Mouse (Mus musculus) heart, embryonic 10.5 days (tissue): ENCODE measurements at regions not wholly inside any gene's neighbourhood (a gene's known extent, or its start where the extent isn't known, plus 50 kb on each side); places are given as distances from the start of the nearest gene placed in this dataset.

Experiments
- DNase-seq: peaks from one replicate; pipeline ENCODE4 v3.0.0-alpha.2; 2017; ENCODE audit warnings: low spot score
- H3K27ac ChIP-seq: fragments of 300-500 bp; sonication (generic); 2 replicates; pipeline ENCODE4 v1.5.1; 2016; ENCODE audit warnings: mild to moderate bottlenecking
- H3K27me3 ChIP-seq: fragments of 300-500 bp; sonication (generic); 2 replicates; pipeline ENCODE4 v1.6.1; 2016; ENCODE audit warnings: mild to moderate bottlenecking; ENCODE audit not compliant: poor library complexity, insufficient read depth, severe bottlenecking
- H3K36me3 ChIP-seq: fragments of 300-500 bp; sonication (generic); 2 replicates; pipeline ENCODE4 v1.6.1; 2016; ENCODE audit warnings: mild to moderate bottlenecking, moderate library complexity
- H3K4me1 ChIP-seq: fragments of 300-500 bp; sonication (generic); 2 replicates; pipeline ENCODE4 v1.6.1; 2016; ENCODE audit warnings: mild to moderate bottlenecking
- H3K4me3 ChIP-seq: fragments of 300-500 bp; sonication (generic); 2 replicates; pipeline ENCODE4 v1.5.1; 2016; ENCODE audit warnings: mild to moderate bottlenecking, moderate library complexity
- H3K9me3 ChIP-seq: fragments of 300-500 bp; sonication (generic); 2 replicates; pipeline ENCODE4 v1.6.1; 2016; ENCODE audit warnings: mild to moderate bottlenecking, moderate library complexity
- WGBS: fragments of 180-500 bp; shearing (Covaris S2); methylation state at CpG from one replicate; pipeline ENCODE4 v1.1.7; 2016; 5-methylcytosine and 5-hydroxymethylcytosine counted together

- Histone ChIP-seq H3K4me3 (no peak overlapping the region), H3K36me3 (no peaks in the 10 kb centered on the region), H3K27ac (no peak overlapping the region), H3K4me1 (peaks cover 6% of the 10 kb centered on the region), H3K9me3 (no peaks in the 10 kb centered on the region), H3K27me3 (no peaks in the 10 kb centered on the region)
- DNase-seq: no peak
- 86% methylated on average over 1 of the region's 1 CpGs for WGBS
Observed at GRCm38 (mm10) chr4:82037473-82037872, 594.9 kb upstream of the Mpdz start.

GRCm38 (mm10) chr4:82035074-82035703 lies 592.6 kb upstream of the Mpdz start:
- Histone ChIP-seq H3K4me3 (no peak overlapping the region), H3K27ac (no peak overlapping the region), H3K36me3 (no peaks in the 10 kb centered on the region), H3K4me1 (peaks cover 6% of the 10 kb centered on the region), H3K27me3 (no peaks in the 10 kb centered on the region), H3K9me3 (no peaks in the 10 kb centered on the region)
- WGBS: 43% methylated on average over 3 of the region's 3 CpGs
- DNase-seq: no peak

- Histone ChIP-seq H3K4me3 (no peak overlapping the region), H3K27me3 (no peaks in the 10 kb centered on the region), H3K9me3 (no peaks in the 10 kb centered on the region), H3K4me1 (peaks cover 29% of the 10 kb centered on the region), H3K36me3 (no peaks in the 10 kb centered on the region), H3K27ac (no peak overlapping the region)
- no peak for DNase-seq
- WGBS: 82% methylated on average over 9 of the region's 9 CpGs
Observed at GRCm38 (mm10) chr4:82029237-82029636, 586.6 kb upstream of the Mpdz start.

GRCm38 (mm10) chr4:82027447-82027881 lies 584.8 kb upstream of the Mpdz start:
- no peaks in the 10 kb centered on the region for H3K27me3 ChIP-seq
- DNase-seq: no peak
- WGBS: 66% methylated on average over 9 of the region's 9 CpGs
- peaks cover 34% of the 10 kb centered on the region for H3K4me1 ChIP-seq
- no peaks in the 10 kb centered on the region for H3K36me3 ChIP-seq
- no peak overlapping the region for H3K4me3 ChIP-seq
- H3K27ac ChIP-seq: peak overlapping the region; percentile 42; the same call in 1 of the 2 replicates
- no peaks in the 10 kb centered on the region for H3K9me3 ChIP-seq

GRCm38 (mm10) chr4:82001406-82001732 lies 558.8 kb upstream of the Mpdz start:
- DNase-seq: no peak
- H3K9me3 ChIP-seq: no peaks in the 10 kb centered on the region
- WGBS: 87% methylated on average over 6 of the region's 6 CpGs
- no peaks in the 10 kb centered on the region for H3K27me3 ChIP-seq
- no peak overlapping the region for H3K27ac ChIP-seq
- H3K4me3 ChIP-seq: no peak overlapping the region
- no peaks in the 10 kb centered on the region for H3K36me3 ChIP-seq
- H3K4me1 ChIP-seq: peaks cover 10% of the 10 kb centered on the region

GRCm38 (mm10) chr4:82000590-82001405 lies 558.2 kb upstream of the Mpdz start:
- peaks cover 10% of the 10 kb centered on the region for H3K4me1 ChIP-seq
- H3K4me3 ChIP-seq: no peak overlapping the region
- no peaks in the 10 kb centered on the region for H3K9me3 ChIP-seq
- DNase-seq: no peak
- H3K27me3 ChIP-seq: no peaks in the 10 kb centered on the region
- H3K27ac ChIP-seq: peak overlapping the region; percentile 52; the same call in 1 of the 2 replicates
- no peaks in the 10 kb centered on the region for H3K36me3 ChIP-seq
- 79% methylated on average over 19 of the region's 19 CpGs for WGBS

GRCm38 (mm10) chr4:81999654-82000314 lies 557.2 kb upstream of the Mpdz start:
- WGBS: 49% methylated on average over 11 of the region's 11 CpGs
- DNase-seq: peak; percentile 75
- Histone ChIP-seq H3K27ac (peak overlapping the region; percentile 9; the same call in 1 of the 2 replicates), H3K9me3 (no peaks in the 10 kb centered on the region), H3K4me3 (no peak overlapping the region), H3K36me3 (no peaks in the 10 kb centered on the region), H3K4me1 (peaks cover 10% of the 10 kb centered on the region), H3K27me3 (no peaks in the 10 kb centered on the region)

- Histone ChIP-seq H3K27me3 (no peaks in the 10 kb centered on the region), H3K9me3 (no peaks in the 10 kb centered on the region), H3K36me3 (no peaks in the 10 kb centered on the region), H3K4me3 (no peak overlapping the region), H3K4me1 (peaks cover 10% of the 10 kb centered on the region), H3K27ac (no peak overlapping the region)
- WGBS: 86% methylated on average over 3 of the region's 3 CpGs
- no peak for DNase-seq
Observed at GRCm38 (mm10) chr4:81999093-81999492, 556.5 kb upstream of the Mpdz start.

GRCm38 (mm10) chr4:81996445-81996844 lies 553.8 kb upstream of the Mpdz start:
- Histone ChIP-seq H3K4me3 (no peak overlapping the region), H3K36me3 (no peaks in the 10 kb centered on the region), H3K4me1 (peaks cover 10% of the 10 kb centered on the region), H3K27ac (no peak overlapping the region), H3K9me3 (no peaks in the 10 kb centered on the region), H3K27me3 (no peaks in the 10 kb centered on the region)
- WGBS: 66% methylated on average over 3 of the region's 3 CpGs
- no peak for DNase-seq

- no peak for DNase-seq
- Histone ChIP-seq H3K9me3 (no peaks in the 10 kb centered on the region), H3K4me3 (no peak overlapping the region), H3K4me1 (peaks cover 4% of the 10 kb centered on the region; the same call in 1 of the 2 replicates), H3K27ac (no peak overlapping the region), H3K27me3 (no peaks in the 10 kb centered on the region), H3K36me3 (no peaks in the 10 kb centered on the region)
- 86% methylated on average over 3 of the region's 3 CpGs for WGBS
Observed at GRCm38 (mm10) chr4:81995243-81995642, 552.6 kb upstream of the Mpdz start.

GRCm38 (mm10) chr4:81988796-81989195 lies 546.2 kb upstream of the Mpdz start:
- WGBS: 88% methylated on average over 2 of the region's 2 CpGs
- H3K4me1 ChIP-seq: peaks cover 2% of the 10 kb centered on the region; the same call in 1 of the 2 replicates
- no peaks in the 10 kb centered on the region for H3K27me3 ChIP-seq
- no peaks in the 10 kb centered on the region for H3K36me3 ChIP-seq
- no peak for DNase-seq
- H3K4me3 ChIP-seq: no peak overlapping the region
- H3K9me3 ChIP-seq: no peaks in the 10 kb centered on the region
- no peak overlapping the region for H3K27ac ChIP-seq

GRCm38 (mm10) chr4:81986616-81987015 lies 544.0 kb upstream of the Mpdz start:
- DNase-seq: no peak
- Histone ChIP-seq H3K9me3 (no peaks in the 10 kb centered on the region), H3K36me3 (no peaks in the 10 kb centered on the region), H3K27me3 (no peaks in the 10 kb centered on the region), H3K4me3 (no peak overlapping the region), H3K27ac (no peak overlapping the region), H3K4me1 (peaks cover 3% of the 10 kb centered on the region; the same call in 1 of the 2 replicates)
- 55% methylated on average over 4 of the region's 4 CpGs for WGBS

GRCm38 (mm10) chr4:81981811-81982210 lies 539.2 kb upstream of the Mpdz start:
- H3K4me1 ChIP-seq: peaks cover 3% of the 10 kb centered on the region; the same call in 1 of the 2 replicates
- no peak for DNase-seq
- H3K27ac ChIP-seq: no peak overlapping the region
- WGBS: 87% methylated on average over 1 of the region's 1 CpGs
- no peaks in the 10 kb centered on the region for H3K9me3 ChIP-seq
- no peaks in the 10 kb centered on the region for H3K36me3 ChIP-seq
- no peak overlapping the region for H3K4me3 ChIP-seq
- H3K27me3 ChIP-seq: no peaks in the 10 kb centered on the region
